ENCODE assay signal across 8 mouse cellular contexts in genomic region chr15:5117031-5117601, GRCm38 (mm10). TPM values are rescaled to one million over a fixed set of nuclear protein-coding genes. Genes with fewer than 3 reads are reported as not detected.
A peak's percentile ranks its signal among the peaks of the same experiment; 100 is the strongest.
DNase-seq lines count a peak whose midpoint lies in the region; ATAC-seq lines count a peak whose summit lies in the region.

No protein-coding gene starts in this region.

- peak overlapping the region; percentile 73 for H3K9ac ChIP-seq in lung, embryonic 15.5 days
- H3K9ac ChIP-seq in embryonic facial prominence, embryonic 11.5 days (replicated peaks; ENCODE audit: low read length), result peak overlapping the region; percentile 97
- peak overlapping the region; percentile 89 for H3K9ac ChIP-seq in intestine, embryonic 15.5 days

- peaks cover 18% of the 10 kb centered on the region for H3K4me1 ChIP-seq in lung, embryonic 15.5 days
- no peaks in the 10 kb centered on the region for H3K4me1 ChIP-seq in embryonic facial prominence, embryonic 11.5 days (ENCODE audit: control insufficient read depth, insufficient read depth, low read length)
- H3K4me1 ChIP-seq in intestine, embryonic 15.5 days (replicated peaks), result peaks cover 7% of the 10 kb centered on the region; the same call in 1 of the 2 replicates
- peaks cover 23% of the 10 kb centered on the region for H3K4me1 ChIP-seq in midbrain, embryonic 10.5 days

- ATAC-seq in lung, embryonic 15.5 days (ENCODE audit: borderline replicate concordance, extremely low read depth, low FRiP score, low TSS enrichment), result peak; percentile 0; the same call in 1 of the 2 replicates
- no peak; the same call in 1 of the 2 replicates for ATAC-seq in embryonic facial prominence, embryonic 11.5 days (replicated peaks; ENCODE audit: insufficient number of reproducible peaks, low FRiP score, low TSS enrichment, low read depth)
- ATAC-seq in intestine, embryonic 15.5 days, result no peak

- H3K4me3 ChIP-seq in lung, embryonic 15.5 days, result peak overlapping the region; percentile 64
- peak overlapping the region; percentile 93 for H3K4me3 ChIP-seq in embryonic facial prominence, embryonic 11.5 days (ENCODE audit: low read depth, low read length)
- peak overlapping the region; percentile 80 for H3K4me3 ChIP-seq in intestine, embryonic 15.5 days (replicated peaks)
- peak overlapping the region; percentile 86 for H3K4me3 ChIP-seq in midbrain, embryonic 10.5 days

- peaks cover 45% of the 10 kb centered on the region for H3K36me3 ChIP-seq in lung, embryonic 15.5 days
- peaks cover 4% of the 10 kb centered on the region for H3K36me3 ChIP-seq in embryonic facial prominence, embryonic 11.5 days (replicated peaks; ENCODE audit: control insufficient read depth, insufficient read depth, low read depth, low read length)
- peaks cover 25% of the 10 kb centered on the region for H3K36me3 ChIP-seq in intestine, embryonic 15.5 days
- peaks cover 49% of the 10 kb centered on the region for H3K36me3 ChIP-seq in midbrain, embryonic 10.5 days

- no peak for DNase-seq in lung, postnatal 25 days (ENCODE audit: low spot score)
- no peak for DNase-seq in embryonic facial prominence, embryonic 11.5 days (ENCODE audit: low spot score)
- no peak for DNase-seq in midbrain, embryonic 10.5 days (ENCODE audit: low spot score)
- no peak for DNase-seq in right cerebral cortex, adult 18-20 months
- DNase-seq in urinary bladder, postnatal 4 days (ENCODE audit: low spot score in 2 of 2), result no peak
- no peak for DNase-seq in gastrocnemius, postnatal 4 days (ENCODE audit: low spot score in 2 of 2)

- no peaks in the 10 kb centered on the region for H3K27me3 ChIP-seq in lung, embryonic 15.5 days
- no peaks in the 10 kb centered on the region for H3K27me3 ChIP-seq in embryonic facial prominence, embryonic 11.5 days (ENCODE audit: control insufficient read depth, insufficient read depth, low read length)
- no peaks in the 10 kb centered on the region for H3K27me3 ChIP-seq in intestine, embryonic 15.5 days (replicated peaks)
- H3K27me3 ChIP-seq in midbrain, embryonic 10.5 days (ENCODE audit: low read depth, poor library complexity, severe bottlenecking), result no peaks in the 10 kb centered on the region

- no peaks in the 10 kb centered on the region for H3K9me3 ChIP-seq in lung, embryonic 15.5 days
- no peaks in the 10 kb centered on the region for H3K9me3 ChIP-seq in embryonic facial prominence, embryonic 11.5 days (replicated peaks; ENCODE audit: control insufficient read depth, low read length)
- H3K9me3 ChIP-seq in intestine, embryonic 15.5 days, result no peaks in the 10 kb centered on the region
- no peaks in the 10 kb centered on the region for H3K9me3 ChIP-seq in midbrain, embryonic 10.5 days (replicated peaks)

- peak overlapping the region; percentile 71 for H3K4me2 ChIP-seq in lung, embryonic 15.5 days
- H3K4me2 ChIP-seq in embryonic facial prominence, embryonic 11.5 days (ENCODE audit: low read depth, low read length), result peak overlapping the region; percentile 66
- H3K4me2 ChIP-seq in intestine, embryonic 15.5 days (replicated peaks), result peak overlapping the region; percentile 64

- peak overlapping the region; percentile 65 for H3K27ac ChIP-seq in lung, embryonic 15.5 days
- peak overlapping the region; percentile 85 for H3K27ac ChIP-seq in embryonic facial prominence, embryonic 11.5 days (replicated peaks; ENCODE audit: low read depth, low read length)
- peak overlapping the region; percentile 54 for H3K27ac ChIP-seq in intestine, embryonic 15.5 days
- H3K27ac ChIP-seq in midbrain, embryonic 10.5 days (replicated peaks), result peak overlapping the region; percentile 95

- WGBS in lung, embryonic 15.5 days, result under 1% methylated on average over 22 of the region's 22 CpGs
- 2% methylated on average over 22 of the region's 22 CpGs for WGBS in embryonic facial prominence, embryonic 11.5 days
- WGBS in intestine, embryonic 15.5 days, result 2% methylated on average over 22 of the region's 22 CpGs
- 4% methylated on average over 22 of the region's 22 CpGs for WGBS in midbrain, embryonic 10.5 days

RNA-seq across cellular contexts. Expression of gene Rpl37, which starts 0.7 kb away (rescaled TPM):
- polyA plus RNA-seq in lung, embryonic 15.5 days (2015; fragmentation: Nextera tagmentation; extraction: Ambion mirVana), result 469 and 494 TPM in 2 replicates
- polyA plus RNA-seq in embryonic facial prominence, embryonic 11.5 days (2014; fragmentation: Nextera tagmentation; extraction: Ambion mirVana), result 561 and 580 TPM in 2 replicates
- 531 and 618 TPM in 2 replicates for polyA plus RNA-seq in intestine, embryonic 15.5 days (2015; fragmentation: Nextera tagmentation; extraction: Ambion mirVana)
- polyA plus RNA-seq in midbrain, embryonic 10.5 days (2016; fragmentation: Nextera tagmentation; extraction: Ambion mirVana), result 382 and 459 TPM in 2 replicates
- total RNA-seq in gastrocnemius, postnatal 4 days (2021), result 100 to 1,000 TPM; 389 to 413 TPM

RNA-seq across cellular contexts. Expression of gene Card6, which starts 8.8 kb away (rescaled TPM):
- 1.6 and 2.0 TPM in 2 replicates for polyA plus RNA-seq in lung, embryonic 15.5 days (2015; fragmentation: Nextera tagmentation; extraction: Ambion mirVana)
- 1.1 and 1.3 TPM in 2 replicates for polyA plus RNA-seq in embryonic facial prominence, embryonic 11.5 days (2014; fragmentation: Nextera tagmentation; extraction: Ambion mirVana)
- polyA plus RNA-seq in intestine, embryonic 15.5 days (2015; fragmentation: Nextera tagmentation; extraction: Ambion mirVana), result 1.7 and 1.8 TPM in 2 replicates
- polyA plus RNA-seq in midbrain, embryonic 10.5 days (2016; fragmentation: Nextera tagmentation; extraction: Ambion mirVana), result 0.68 and 0.77 TPM in 2 replicates
- 1 to 10 TPM; 2.7 to 3.1 TPM for total RNA-seq in gastrocnemius, postnatal 4 days (2021)

RNA-seq across cellular contexts. Expression of gene Prkaa1, which starts 26.5 kb away (rescaled TPM):
- polyA plus RNA-seq in lung, embryonic 15.5 days (2015; fragmentation: Nextera tagmentation; extraction: Ambion mirVana), result 17.7 and 18.4 TPM in 2 replicates
- 21.9 and 23.3 TPM in 2 replicates for polyA plus RNA-seq in embryonic facial prominence, embryonic 11.5 days (2014; fragmentation: Nextera tagmentation; extraction: Ambion mirVana)
- 22.9 and 25.9 TPM in 2 replicates for polyA plus RNA-seq in intestine, embryonic 15.5 days (2015; fragmentation: Nextera tagmentation; extraction: Ambion mirVana)
- 13.6 and 14.2 TPM in 2 replicates for polyA plus RNA-seq in midbrain, embryonic 10.5 days (2016; fragmentation: Nextera tagmentation; extraction: Ambion mirVana)
- 10 to 100 TPM; 15.8 to 17.4 TPM for total RNA-seq in gastrocnemius, postnatal 4 days (2021)

RNA-seq across cellular contexts. Expression of gene C7, which starts 53.6 kb away (rescaled TPM):
- polyA plus RNA-seq in lung, embryonic 15.5 days (2015; fragmentation: Nextera tagmentation; extraction: Ambion mirVana), result 0.12 and 0.15 TPM in 2 replicates
- 0.15 and 0.18 TPM in 2 replicates for polyA plus RNA-seq in embryonic facial prominence, embryonic 11.5 days (2014; fragmentation: Nextera tagmentation; extraction: Ambion mirVana)
- polyA plus RNA-seq in intestine, embryonic 15.5 days (2015; fragmentation: Nextera tagmentation; extraction: Ambion mirVana), result 0.11 and 0.14 TPM in 2 replicates
- polyA plus RNA-seq in midbrain, embryonic 10.5 days (2016; fragmentation: Nextera tagmentation; extraction: Ambion mirVana), result not detected in 2 replicates
- total RNA-seq in gastrocnemius, postnatal 4 days (2021), result under 1 TPM; 0.12 to 0.16 TPM
